Mouse (Mus musculus): ENCODE results near the gene Theg. TPM values are rescaled to one million over a fixed set of nuclear protein-coding genes. Genes with fewer than 3 reads are reported as not detected.

The Theg gene
- not detected in 2 replicates for polyA plus RNA-seq (2015; fragmentation: Nextera tagmentation; extraction: Ambion mirVana)

DNA sequence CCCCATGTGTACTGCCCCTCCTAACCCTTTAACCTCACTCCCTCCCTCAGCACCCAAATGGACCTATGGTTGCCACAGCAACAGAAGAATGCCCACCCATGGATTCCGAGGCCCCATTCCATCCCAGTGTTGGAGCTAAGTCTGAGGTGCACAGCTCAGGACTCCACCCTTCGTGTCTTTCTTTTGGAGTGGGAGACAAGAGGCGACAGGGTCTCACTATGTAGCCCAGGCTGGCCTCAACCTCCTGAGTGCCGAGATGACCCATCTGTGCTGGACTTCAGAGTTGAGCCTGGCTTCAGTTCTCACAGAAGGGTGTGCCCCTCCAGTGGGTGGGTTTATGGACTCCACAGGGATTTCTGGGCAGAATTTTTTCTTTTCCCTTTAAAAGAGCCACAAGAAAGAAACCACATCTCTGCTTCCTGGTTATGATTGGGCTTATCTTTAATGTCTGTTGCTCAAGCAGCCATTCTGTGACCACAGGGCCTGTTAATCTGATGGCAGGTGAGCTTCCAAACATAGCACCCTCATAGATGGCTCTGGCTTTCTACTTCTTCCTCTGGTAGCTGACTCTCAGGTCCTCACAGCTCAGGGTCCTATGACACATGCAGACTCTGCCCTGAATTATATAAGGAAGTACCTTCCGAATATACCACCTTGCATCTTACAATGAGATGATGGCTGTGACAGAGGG, at the start of gene Theg:
TSS of gene Theg (minus strand) at position 271 of the 691 bp plus-strand sequence.
- no peak within 1 kb of the TSS for H3K4me3 ChIP-seq (replicated peaks)
- no peak within 1 kb of the TSS for H3K9ac ChIP-seq
- H3K27ac ChIP-seq (replicated peaks): no peak within 1 kb of the TSS
- no peaks in the 10 kb centered on the region for H3K36me3 ChIP-seq
- no peaks in the 10 kb centered on the region for H3K4me1 ChIP-seq
- H3K27me3 ChIP-seq: no peaks in the 10 kb centered on the region
- 81% methylated on average over 5 of the region's 5 CpGs for WGBS
- no peak for ATAC-seq (ENCODE audit: insufficient number of reproducible peaks, low FRiP score, low TSS enrichment, low read depth)
- H3K9me3 ChIP-seq (replicated peaks): no peaks in the 10 kb centered on the region; the same call in 1 of the 2 replicates
- no peak within 1 kb of the TSS for H3K4me2 ChIP-seq (replicated peaks)

DNA sequence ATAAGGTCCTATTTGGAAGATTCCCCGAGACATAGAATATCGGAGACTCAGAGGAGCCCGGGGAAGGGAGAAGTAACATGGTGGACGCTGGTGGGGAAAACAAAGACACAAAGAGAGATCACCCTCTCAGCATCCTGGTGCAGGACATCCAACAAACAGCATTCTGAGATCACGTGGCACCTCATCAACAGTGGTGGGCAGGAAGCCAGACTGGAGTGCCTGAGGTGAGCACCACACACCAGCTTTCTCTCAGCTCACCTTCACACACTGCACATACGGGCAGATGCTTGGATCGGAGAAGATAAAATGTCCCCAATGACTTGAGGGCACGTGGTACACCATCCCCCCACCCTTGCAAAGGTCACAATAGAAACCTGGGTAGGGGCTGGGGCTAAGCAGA, 49.2 kb upstream of the Theg start:
- ATAC-seq (ENCODE audit: insufficient number of reproducible peaks, low FRiP score, low TSS enrichment, low read depth): no peak
- no peak overlapping the region for H3K27ac ChIP-seq (replicated peaks)
- no peak overlapping the region for H3K9ac ChIP-seq
- H3K4me3 ChIP-seq (replicated peaks): peak overlapping the region; percentile 74; the same call in 1 of the 2 replicates
- WGBS: 80% methylated on average over 8 of the region's 8 CpGs
- no peaks in the 10 kb centered on the region for H3K36me3 ChIP-seq
- peaks cover 14% of the 10 kb centered on the region; the same call in 1 of the 2 replicates for H3K27me3 ChIP-seq
- H3K4me1 ChIP-seq: peaks cover 31% of the 10 kb centered on the region
- H3K4me2 ChIP-seq (replicated peaks): peak overlapping the region; percentile 93; the same call in 1 of the 2 replicates
- H3K9me3 ChIP-seq (replicated peaks): no peaks in the 10 kb centered on the region

DNA sequence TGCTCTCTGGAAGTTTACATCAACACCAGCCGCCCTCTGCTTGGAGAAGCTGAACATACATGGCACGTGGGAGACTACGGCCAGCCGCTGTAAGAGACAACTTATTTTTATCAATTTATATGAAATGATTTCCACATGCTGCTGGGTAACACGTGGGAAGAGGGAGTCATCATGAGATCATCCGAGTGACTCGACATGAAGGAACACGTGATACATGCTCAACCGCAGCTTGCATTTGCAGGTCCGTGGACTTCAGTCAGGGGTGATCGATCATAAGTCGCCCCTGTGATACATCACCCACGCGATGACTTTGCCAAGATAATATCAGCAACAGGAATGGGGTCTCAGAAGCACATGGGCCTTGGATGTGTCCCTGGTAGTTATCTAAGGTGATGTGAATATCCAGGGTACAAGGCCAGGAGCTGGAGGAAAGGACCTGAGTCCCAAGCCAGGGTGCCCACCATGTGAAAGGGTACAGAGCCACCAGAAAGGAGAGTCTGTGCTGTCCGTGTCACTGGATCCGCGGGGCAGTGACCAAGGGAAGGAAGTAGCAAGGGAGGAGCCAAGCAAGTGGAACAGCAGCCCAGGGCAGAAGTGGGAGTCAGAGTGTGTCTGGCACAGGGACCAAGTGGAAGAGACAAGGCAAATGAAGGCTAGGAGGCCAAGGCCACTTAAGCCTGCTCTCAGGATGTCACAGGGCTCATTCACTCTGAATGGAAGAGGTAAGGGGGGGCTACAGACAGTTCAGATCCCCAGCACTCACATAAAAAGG, 46.1 kb upstream of the Theg start:
- H3K4me1 ChIP-seq: peaks cover 17% of the 10 kb centered on the region
- ATAC-seq (ENCODE audit: insufficient number of reproducible peaks, low FRiP score, low TSS enrichment, low read depth): no peak
- no peak overlapping the region for H3K4me2 ChIP-seq (replicated peaks)
- no peak overlapping the region for H3K27ac ChIP-seq (replicated peaks)
- no peak overlapping the region for H3K9ac ChIP-seq
- no peak overlapping the region for H3K4me3 ChIP-seq (replicated peaks)
- H3K27me3 ChIP-seq: 0 out of 2 replicates have a peak, but pooled peaks cover 1% of the 10 kb centered on the region
- no peaks in the 10 kb centered on the region for H3K36me3 ChIP-seq
- H3K9me3 ChIP-seq (replicated peaks): no peaks in the 10 kb centered on the region
- 70% methylated on average over 17 of the region's 17 CpGs for whole genome bisulfite sequencing

DNA sequence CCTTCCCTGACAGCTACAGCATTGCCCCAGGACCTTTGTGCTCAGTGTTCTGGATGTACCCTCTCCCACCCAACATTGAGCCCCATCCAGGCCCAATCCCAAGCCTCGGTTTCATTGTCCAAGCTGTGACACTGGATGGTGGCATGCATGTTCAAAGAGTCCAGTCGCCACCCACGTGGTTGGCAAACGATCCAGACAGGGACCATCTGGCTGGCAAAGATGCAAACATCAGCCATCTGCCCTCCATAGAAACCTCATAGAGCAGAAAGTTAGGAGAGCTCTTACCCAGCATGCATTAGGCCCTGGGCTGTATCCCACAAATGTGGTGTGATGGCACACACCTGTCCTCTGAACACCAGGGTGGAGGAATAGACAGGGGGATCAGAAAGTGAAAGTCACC, 44.3 kb upstream of the Theg start:
- Histone ChIP-seq H3K27me3 (no peaks in the 10 kb centered on the region), H3K27ac (replicated peaks) (no peak overlapping the region), H3K4me3 (replicated peaks) (no peak overlapping the region), H3K9ac (no peak overlapping the region), H3K4me2 (replicated peaks) (no peak overlapping the region), H3K9me3 (replicated peaks) (no peaks in the 10 kb centered on the region), H3K4me1 (0 out of 2 replicates have a peak, but pooled peaks cover 1% of the 10 kb centered on the region), H3K36me3 (no peaks in the 10 kb centered on the region)
- 78% methylated on average over 4 of the region's 4 CpGs for WGBS
- ATAC-seq (ENCODE audit: insufficient number of reproducible peaks, low FRiP score, low TSS enrichment, low read depth): no peak

DNA sequence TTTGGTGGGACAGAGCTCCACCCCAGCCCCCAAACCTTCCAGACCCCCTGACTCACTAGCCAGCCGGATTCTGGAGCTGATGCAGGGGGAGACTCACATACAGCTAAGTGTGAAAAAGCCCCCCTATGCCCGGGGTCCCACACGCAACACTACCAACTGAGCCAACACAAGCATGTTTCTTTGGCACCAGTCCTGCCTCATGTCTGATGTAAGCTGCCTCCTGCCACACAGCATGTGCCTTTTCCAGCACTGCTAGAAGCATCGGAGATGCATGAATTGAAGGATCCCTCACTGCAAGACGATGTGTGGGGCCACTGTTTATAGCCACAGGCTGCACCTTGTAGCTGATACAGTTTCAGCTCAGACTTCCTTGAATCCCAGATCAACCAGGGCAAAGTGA, 41.2 kb upstream of the Theg start:
- H3K4me1 ChIP-seq: no peaks in the 10 kb centered on the region
- no peaks in the 10 kb centered on the region for H3K9me3 ChIP-seq (replicated peaks)
- H3K27ac ChIP-seq (replicated peaks): no peak overlapping the region
- no peak overlapping the region for H3K4me2 ChIP-seq (replicated peaks)
- no peaks in the 10 kb centered on the region for H3K36me3 ChIP-seq
- WGBS: 82% methylated on average over 5 of the region's 5 CpGs
- H3K9ac ChIP-seq: no peak overlapping the region
- H3K4me3 ChIP-seq (replicated peaks): no peak overlapping the region
- no peaks in the 10 kb centered on the region for H3K27me3 ChIP-seq
- no peak for ATAC-seq (ENCODE audit: insufficient number of reproducible peaks, low FRiP score, low TSS enrichment, low read depth)

DNA sequence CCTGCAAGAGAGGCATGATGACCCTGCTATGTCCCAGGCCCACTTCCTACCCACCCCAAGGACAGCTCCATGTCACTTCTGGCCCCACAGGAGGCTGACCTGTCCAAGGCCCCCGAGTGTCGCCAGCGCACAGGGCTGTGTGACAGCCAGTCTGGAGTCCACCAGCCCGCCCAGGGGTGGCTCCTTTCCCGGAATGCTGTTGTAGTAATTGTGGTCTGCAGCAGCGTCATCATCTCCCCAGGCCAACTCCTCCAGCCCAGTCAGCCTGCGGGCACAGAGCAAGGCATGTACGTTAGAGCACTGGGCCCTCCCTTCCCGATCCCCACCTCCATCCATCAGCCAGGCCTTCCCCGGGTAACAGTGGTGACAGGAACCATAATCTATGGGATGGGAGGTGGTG, 39.0 kb upstream of the Theg start:
- Histone ChIP-seq H3K27ac (replicated peaks) (no peak overlapping the region), H3K27me3 (no peaks in the 10 kb centered on the region), H3K9me3 (replicated peaks) (no peaks in the 10 kb centered on the region), H3K36me3 (no peaks in the 10 kb centered on the region), H3K9ac (no peak overlapping the region), H3K4me1 (no peaks in the 10 kb centered on the region), H3K4me2 (replicated peaks) (no peak overlapping the region), H3K4me3 (replicated peaks) (no peak overlapping the region)
- ATAC-seq (ENCODE audit: insufficient number of reproducible peaks, low FRiP score, low TSS enrichment, low read depth): 0 out of 2 replicates have a peak, but pooled peaks have one; percentile 9
- WGBS: 81% methylated on average over 10 of the region's 10 CpGs

DNA sequence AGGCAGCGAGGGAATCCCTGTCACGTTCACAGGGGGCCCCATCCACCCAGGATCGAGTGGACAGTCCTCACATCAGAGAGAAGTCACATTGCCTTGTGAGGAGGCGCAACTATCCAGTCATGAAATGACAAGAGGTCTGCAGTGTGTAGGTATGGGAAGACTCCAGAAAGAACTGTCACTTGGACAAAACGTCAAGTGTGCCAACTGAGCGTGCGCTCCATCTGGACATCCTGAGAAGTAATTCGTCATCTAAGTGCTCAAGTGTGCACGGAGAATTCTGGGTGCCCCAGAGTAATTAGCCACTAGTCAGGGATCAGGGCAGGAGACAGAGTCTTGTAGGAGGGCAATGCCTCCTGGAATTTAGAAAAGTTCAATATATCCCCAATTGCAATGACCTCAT, 38.3 kb upstream of the Theg start:
- Histone ChIP-seq H3K9me3 (replicated peaks) (no peaks in the 10 kb centered on the region), H3K4me1 (no peaks in the 10 kb centered on the region), H3K27me3 (no peaks in the 10 kb centered on the region), H3K36me3 (no peaks in the 10 kb centered on the region), H3K4me2 (replicated peaks) (no peak overlapping the region), H3K27ac (replicated peaks) (no peak overlapping the region), H3K4me3 (replicated peaks) (no peak overlapping the region), H3K9ac (no peak overlapping the region)
- no peak for ATAC-seq (ENCODE audit: insufficient number of reproducible peaks, low FRiP score, low TSS enrichment, low read depth)
- WGBS: 78% methylated on average over 9 of the region's 9 CpGs

GRCm38 (mm10) chr10:79623950-79624349, 36.8 kb upstream of the Theg start:
- Histone ChIP-seq H3K4me3 (replicated peaks) (no peak overlapping the region), H3K4me2 (replicated peaks) (no peak overlapping the region), H3K27me3 (no peaks in the 10 kb centered on the region), H3K4me1 (no peaks in the 10 kb centered on the region), H3K36me3 (no peaks in the 10 kb centered on the region), H3K9me3 (replicated peaks) (no peaks in the 10 kb centered on the region), H3K9ac (no peak overlapping the region), H3K27ac (replicated peaks) (no peak overlapping the region)
- 75% methylated on average over 12 of the region's 12 CpGs for WGBS
- no peak for ATAC-seq (ENCODE audit: insufficient number of reproducible peaks, low FRiP score, low TSS enrichment, low read depth)

DNA sequence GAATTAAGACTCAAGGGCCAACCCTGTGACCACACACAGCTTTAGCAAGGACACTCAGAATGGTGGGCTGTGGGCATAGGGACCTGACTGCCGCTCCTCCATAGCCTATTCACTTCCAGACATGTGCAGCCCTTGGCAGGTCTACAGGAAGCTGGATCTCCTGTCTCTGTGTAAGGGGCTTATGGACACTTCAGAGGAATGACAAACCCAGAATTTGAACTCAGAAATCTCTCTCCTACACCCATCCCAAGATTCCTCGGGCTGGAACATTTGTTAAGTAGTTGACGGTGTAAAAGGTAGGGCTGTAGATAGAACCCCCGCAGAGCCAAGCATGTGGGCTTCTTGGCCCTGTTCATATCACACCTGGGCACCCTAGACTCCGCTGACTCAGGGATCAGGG, 29.2 kb upstream of the Theg start:
- ATAC-seq (ENCODE audit: insufficient number of reproducible peaks, low FRiP score, low TSS enrichment, low read depth): no peak
- Histone ChIP-seq H3K27me3 (peaks cover 25% of the 10 kb centered on the region), H3K27ac (replicated peaks) (no peak overlapping the region), H3K4me2 (replicated peaks) (no peak overlapping the region), H3K9me3 (replicated peaks) (no peaks in the 10 kb centered on the region), H3K9ac (no peak overlapping the region), H3K4me3 (replicated peaks) (no peak overlapping the region), H3K4me1 (peaks cover 22% of the 10 kb centered on the region), H3K36me3 (no peaks in the 10 kb centered on the region)
- 84% methylated on average over 5 of the region's 5 CpGs for WGBS

DNA sequence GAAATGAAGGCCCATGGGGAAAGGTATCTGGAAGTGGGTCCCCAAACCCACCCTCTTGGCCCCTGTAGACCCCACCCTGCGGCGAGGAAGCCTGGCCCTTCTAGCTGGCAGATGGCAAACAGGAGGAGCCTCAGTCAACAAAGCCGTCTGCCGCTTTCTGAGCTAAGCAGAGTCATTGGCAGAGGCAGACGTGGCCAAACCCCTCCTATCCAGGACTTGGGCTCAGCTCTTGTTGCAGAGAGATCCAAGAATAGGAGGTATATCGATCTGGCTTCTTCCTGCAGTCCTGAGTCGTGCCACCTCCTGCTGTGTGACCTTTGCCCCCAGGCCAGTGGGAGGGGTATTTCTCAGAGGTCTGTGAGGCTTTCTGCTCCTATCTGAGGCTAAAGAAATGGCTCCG, 28.7 kb upstream of the Theg start:
- Histone ChIP-seq H3K36me3 (no peaks in the 10 kb centered on the region), H3K27me3 (peaks cover 28% of the 10 kb centered on the region), H3K9ac (no peak overlapping the region), H3K4me3 (replicated peaks) (no peak overlapping the region), H3K4me1 (peaks cover 22% of the 10 kb centered on the region), H3K4me2 (replicated peaks) (no peak overlapping the region), H3K27ac (replicated peaks) (no peak overlapping the region), H3K9me3 (replicated peaks) (no peaks in the 10 kb centered on the region)
- ATAC-seq (ENCODE audit: insufficient number of reproducible peaks, low FRiP score, low TSS enrichment, low read depth): no peak
- WGBS: 12% methylated on average over 8 of the region's 8 CpGs

DNA sequence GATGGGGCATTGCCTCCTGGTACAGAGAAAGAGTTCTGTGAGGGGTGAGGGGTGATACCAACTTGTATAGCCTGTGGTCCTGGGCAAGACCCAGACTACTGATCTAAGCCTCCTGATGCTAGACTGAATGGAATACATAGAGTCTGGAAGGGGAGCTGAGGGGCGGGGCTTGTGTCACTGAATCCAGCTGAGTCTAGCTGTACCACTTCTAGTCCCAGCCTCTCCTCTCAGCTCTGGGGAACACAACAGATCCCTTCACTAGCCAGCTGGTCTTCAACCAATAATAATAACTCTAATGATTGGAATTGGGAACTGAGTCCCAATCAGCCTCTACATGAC, 27.1 kb upstream of the Theg start:
- Histone ChIP-seq H3K36me3 (no peaks in the 10 kb centered on the region), H3K27ac (replicated peaks) (no peak overlapping the region), H3K4me2 (replicated peaks) (peak overlapping the region; percentile 97), H3K27me3 (peaks cover 28% of the 10 kb centered on the region), H3K9ac (no peak overlapping the region), H3K4me1 (peaks cover 22% of the 10 kb centered on the region), H3K9me3 (replicated peaks) (no peaks in the 10 kb centered on the region), H3K4me3 (replicated peaks) (peak overlapping the region; percentile 59)
- 68% methylated on average over 1 of the region's 1 CpGs for WGBS
- no peak for ATAC-seq (ENCODE audit: insufficient number of reproducible peaks, low FRiP score, low TSS enrichment, low read depth)
